11 mouse cellular contexts compared by ENCODE assay signal in genomic region chr12:16639078-16639771, GRCm38 (mm10). TPM values are rescaled to one million over a fixed set of nuclear protein-coding genes. Genes with fewer than 3 reads are reported as not detected.
DNase-seq lines count a peak whose midpoint lies in the region; ATAC-seq and TF ChIP-seq lines count a peak whose summit lies in the region.
"Had no signal": no experiment of that assay in that cellular context is flagged by ENCODE, and none has a peak within 500 bp of the region (broad histone marks: within the 10 kb centered on the region; RNA-seq: fewer than 3 reads in every experiment).

No protein-coding gene starts in this region.

- no peak overlapping the region for H3K27ac ChIP-seq in kidney, postnatal 0 days
- no peak overlapping the region for H3K27ac ChIP-seq in heart, embryonic 15.5 days
- H3K27ac ChIP-seq: embryonic facial prominence, embryonic 15.5 days; midbrain, embryonic 15.5 days had no signal

- no peaks in the 10 kb centered on the region for H3K27me3 ChIP-seq in kidney, postnatal 0 days (ENCODE audit: insufficient read depth, low read length)
- no peaks in the 10 kb centered on the region for H3K27me3 ChIP-seq in heart, embryonic 15.5 days
- H3K27me3 ChIP-seq: embryonic facial prominence, embryonic 15.5 days; midbrain, embryonic 15.5 days had no signal

- no peak overlapping the region for H3K4me2 ChIP-seq in kidney, postnatal 0 days (ENCODE audit: low read length)
- peak overlapping the region; percentile 12; the same call in 1 of the 2 replicates for H3K4me2 ChIP-seq in heart, embryonic 15.5 days
- H3K4me2 ChIP-seq: embryonic facial prominence, embryonic 15.5 days; midbrain, embryonic 15.5 days had no signal

- no peak for ATAC-seq in kidney, postnatal 0 days (replicated peaks; ENCODE audit: low FRiP score, low read depth)
- no peak for ATAC-seq in heart, embryonic 15.5 days (replicated peaks; ENCODE audit: insufficient number of reproducible peaks, insufficient read depth, low FRiP score, low read depth)
- ATAC-seq in cerebellum, adult (ENCODE audit: insufficient number of reproducible peaks, low FRiP score, low TSS enrichment): no peak
- ATAC-seq: midbrain, embryonic 15.5 days had no signal

- WGBS in kidney, postnatal 0 days: 70% methylated on average over 12 of the region's 12 CpGs
- 48% methylated on average over 12 of the region's 12 CpGs for WGBS in heart, embryonic 15.5 days

- no peaks in the 10 kb centered on the region for H3K36me3 ChIP-seq in kidney, postnatal 0 days (ENCODE audit: insufficient read depth, low read length)
- H3K36me3 ChIP-seq in heart, embryonic 15.5 days: no peaks in the 10 kb centered on the region
- H3K36me3 ChIP-seq: embryonic facial prominence, embryonic 15.5 days; midbrain, embryonic 15.5 days had no signal

- H3K9me3 ChIP-seq in kidney, postnatal 0 days (replicated peaks; ENCODE audit: low read length): no peaks in the 10 kb centered on the region
- H3K9me3 ChIP-seq in heart, embryonic 15.5 days (replicated peaks): no peaks in the 10 kb centered on the region
- H3K9me3 ChIP-seq: embryonic facial prominence, embryonic 15.5 days; midbrain, embryonic 15.5 days had no signal

- no peak overlapping the region for H3K9ac ChIP-seq in kidney, postnatal 0 days (ENCODE audit: low read depth, low read length)
- H3K9ac ChIP-seq in heart, embryonic 15.5 days: no peak overlapping the region
- H3K9ac ChIP-seq: embryonic facial prominence, embryonic 15.5 days; midbrain, embryonic 15.5 days had no signal

- peak; percentile 26 for DNase-seq in kidney, postnatal 0 days (ENCODE audit: low spot score)
- no peak for DNase-seq in kidney, adult 9 months
- DNase-seq in A20 (ENCODE audit: low read depth, low spot score): peak; percentile 43
- peak; percentile 2 for DNase-seq in MEL-GATA-1-ER (ENCODE audit: extremely low read depth, low read depth)
- DNase-seq in right cerebral cortex, adult 2 months (ENCODE audit: low spot score in 2 of 2): no peak
- DNase-seq in adrenal gland, adult 8-10 months: no peak

- H3K4me3 ChIP-seq in kidney, postnatal 0 days (replicated peaks; ENCODE audit: low read depth, low read length): no peak overlapping the region
- no peak overlapping the region for H3K4me3 ChIP-seq in heart, embryonic 15.5 days
- H3K4me3 ChIP-seq: embryonic facial prominence, embryonic 15.5 days; midbrain, embryonic 15.5 days had no signal

- no peaks in the 10 kb centered on the region for H3K4me1 ChIP-seq in kidney, postnatal 0 days (replicated peaks; ENCODE audit: insufficient read depth, low read length)
- H3K4me1 ChIP-seq in heart, embryonic 15.5 days (replicated peaks): peaks cover 16% of the 10 kb centered on the region

- TF ChIP-seq CTCF in kidney, postnatal 0 days (IDR thresholded peaks at IDR 0.05; ENCODE audit: low read depth): peak; percentile 57

RNA-seq across cellular contexts. Expression of gene Ntsr2, which starts 14.0 kb away (rescaled TPM):
- 0.20 TPM in 1 of 2 replicates, not detected in the other for polyA plus RNA-seq in kidney, postnatal 0 days (2015; fragmentation: Nextera tagmentation; extraction: Ambion mirVana)
- 0.13 and 0.29 TPM in 2 replicates for polyA plus RNA-seq in heart, embryonic 15.5 days (2015; fragmentation: Nextera tagmentation; extraction: Ambion mirVana)
- total RNA-seq in adrenal gland, adult 8-10 months (2022): 1 to 10 TPM in 1 of 4 experiments, under 1 TPM in 3; 0.41 to 1.6 (median 0.93) TPM
- total RNA-seq: hematopoietic stem cell, adult 5-6 weeks had no signal
- polyA plus RNA-seq: embryonic facial prominence, embryonic 15.5 days had no signal

RNA-seq across cellular contexts. Expression of gene Lpin1, which starts 28.5 kb away (rescaled TPM):
- polyA plus RNA-seq in kidney, postnatal 0 days (2015; fragmentation: Nextera tagmentation; extraction: Ambion mirVana): 4.7 and 5.2 TPM in 2 replicates
- 6.8 TPM in 2 replicates for polyA plus RNA-seq in heart, embryonic 15.5 days (2015; fragmentation: Nextera tagmentation; extraction: Ambion mirVana)
- 10 to 100 TPM; 38.8 to 80.7 (median 50.8) TPM for total RNA-seq in adrenal gland, adult 8-10 months (2022)

Comparison
In these comparisons a context has a peak if more than half of its experiments do, and no peak if none do; other contexts are left out.
1. DNase-seq: peak in kidney, postnatal 0 days (single experiment), A20 (single experiment) and MEL-GATA-1-ER (single experiment); none in kidney, adult 9 months (single experiment), right cerebral cortex, adult 2 months (0 of 2) and adrenal gland, adult 8-10 months (single experiment).